Comparison of ENCODE assay signal across 19 mouse cellular contexts in genomic region chr6:148363162-148363561, GRCm38 (mm10).
A peak's percentile ranks its signal among the peaks of the same experiment; 100 is the strongest.
DNase-seq lines count a peak whose midpoint lies in the region; ATAC-seq lines count a peak whose summit lies in the region.
"Had no signal": no experiment of that assay in that cellular context is flagged by ENCODE, and none has a peak within 500 bp of the region (broad histone marks: within the 10 kb centered on the region; RNA-seq: fewer than 3 reads in every experiment).

No protein-coding gene starts in this region.

- H3K4me1 ChIP-seq in hindbrain, embryonic 14.5 days (replicated peaks; ENCODE audit: control insufficient read depth, insufficient read depth, low read length), result 0 out of 2 replicates have a peak, but pooled peaks cover 3% of the 10 kb centered on the region
- peaks cover 5% of the 10 kb centered on the region; the same call in 1 of the 2 replicates for H3K4me1 ChIP-seq in hindbrain, embryonic 12.5 days
- no peaks in the 10 kb centered on the region for H3K4me1 ChIP-seq in kidney, embryonic 14.5 days (ENCODE audit: control insufficient read depth, insufficient read depth, low read length)
- H3K4me1 ChIP-seq in midbrain, embryonic 11.5 days (ENCODE audit: control insufficient read depth, insufficient read depth, low read length), result peaks cover 2% of the 10 kb centered on the region; the same call in 1 of the 2 replicates
- H3K4me1 ChIP-seq in midbrain, embryonic 13.5 days (replicated peaks), result no peaks in the 10 kb centered on the region; the same call in 1 of the 2 replicates

- no peak overlapping the region for H3K4me3 ChIP-seq in hindbrain, embryonic 14.5 days (replicated peaks; ENCODE audit: low read length)
- H3K4me3 ChIP-seq in hindbrain, embryonic 12.5 days, result no peak overlapping the region
- H3K4me3 ChIP-seq in kidney, embryonic 14.5 days (ENCODE audit: low read length), result no peak overlapping the region
- H3K4me3 ChIP-seq in midbrain, embryonic 11.5 days (ENCODE audit: low read depth, low read length), result no peak overlapping the region
- no peak overlapping the region for H3K4me3 ChIP-seq in midbrain, embryonic 13.5 days (replicated peaks)
- H3K4me3 ChIP-seq: forebrain, embryonic 13.5 days; heart, embryonic 15.5 days; lung, embryonic 15.5 days; midbrain, embryonic 12.5 days; neural tube, embryonic 12.5 days had no signal

- no peak overlapping the region for H3K9ac ChIP-seq in hindbrain, embryonic 14.5 days
- H3K9ac ChIP-seq in hindbrain, embryonic 12.5 days, result no peak overlapping the region
- no peak overlapping the region for H3K9ac ChIP-seq in kidney, embryonic 14.5 days (ENCODE audit: low read depth, low read length)
- no peak overlapping the region for H3K9ac ChIP-seq in midbrain, embryonic 11.5 days (ENCODE audit: low read length)
- H3K9ac ChIP-seq in midbrain, embryonic 13.5 days (replicated peaks), result no peak overlapping the region
- H3K9ac ChIP-seq: forebrain, embryonic 13.5 days; heart, embryonic 15.5 days; liver, embryonic 14.5 days; lung, embryonic 15.5 days; midbrain, embryonic 12.5 days; neural tube, embryonic 12.5 days had no signal

- peak; percentile 21; the same call in 1 of the 2 replicates for ATAC-seq in hindbrain, embryonic 14.5 days (ENCODE audit: low FRiP score)
- ATAC-seq in hindbrain, embryonic 12.5 days (ENCODE audit: low FRiP score), result no peak
- ATAC-seq in kidney, embryonic 14.5 days (ENCODE audit: low FRiP score, low TSS enrichment), result no peak
- no peak for ATAC-seq in midbrain, embryonic 11.5 days (ENCODE audit: low FRiP score)
- no peak for ATAC-seq in midbrain, embryonic 13.5 days
- ATAC-seq: forebrain, embryonic 13.5 days; intestine, embryonic 16.5 days had no signal

- H3K9me3 ChIP-seq in hindbrain, embryonic 14.5 days (ENCODE audit: control insufficient read depth, low read length), result no peaks in the 10 kb centered on the region
- no peaks in the 10 kb centered on the region for H3K9me3 ChIP-seq in hindbrain, embryonic 12.5 days (replicated peaks)
- no peaks in the 10 kb centered on the region for H3K9me3 ChIP-seq in kidney, embryonic 14.5 days (ENCODE audit: control insufficient read depth, low read length)
- H3K9me3 ChIP-seq in midbrain, embryonic 11.5 days (ENCODE audit: control insufficient read depth, low read length), result no peaks in the 10 kb centered on the region
- H3K9me3 ChIP-seq in midbrain, embryonic 13.5 days, result no peaks in the 10 kb centered on the region
- H3K9me3 ChIP-seq: forebrain, embryonic 13.5 days; heart, embryonic 15.5 days; lung, embryonic 15.5 days; midbrain, embryonic 12.5 days; neural tube, embryonic 12.5 days had no signal

- H3K4me2 ChIP-seq in hindbrain, embryonic 14.5 days (replicated peaks), result no peak overlapping the region
- H3K4me2 ChIP-seq in hindbrain, embryonic 12.5 days (replicated peaks), result no peak overlapping the region
- H3K4me2 ChIP-seq in kidney, embryonic 14.5 days (replicated peaks; ENCODE audit: low read depth, low read length), result no peak overlapping the region
- no peak overlapping the region for H3K4me2 ChIP-seq in midbrain, embryonic 11.5 days
- no peak overlapping the region for H3K4me2 ChIP-seq in midbrain, embryonic 13.5 days (replicated peaks)
- H3K4me2 ChIP-seq: forebrain, embryonic 13.5 days; heart, embryonic 15.5 days; lung, embryonic 15.5 days; midbrain, embryonic 12.5 days; neural tube, embryonic 12.5 days had no signal

- H3K36me3 ChIP-seq in hindbrain, embryonic 14.5 days (replicated peaks; ENCODE audit: control insufficient read depth, insufficient read depth), result no peaks in the 10 kb centered on the region
- no peaks in the 10 kb centered on the region for H3K36me3 ChIP-seq in hindbrain, embryonic 12.5 days
- H3K36me3 ChIP-seq in kidney, embryonic 14.5 days (ENCODE audit: control insufficient read depth, insufficient read depth, low read length), result no peaks in the 10 kb centered on the region
- H3K36me3 ChIP-seq in midbrain, embryonic 11.5 days (ENCODE audit: control insufficient read depth, insufficient read depth, low read length), result no peaks in the 10 kb centered on the region
- H3K36me3 ChIP-seq in midbrain, embryonic 13.5 days, result no peaks in the 10 kb centered on the region
- H3K36me3 ChIP-seq: heart, embryonic 15.5 days; lung, embryonic 15.5 days; midbrain, embryonic 12.5 days; neural tube, embryonic 12.5 days had no signal

- H3K27me3 ChIP-seq in hindbrain, embryonic 14.5 days (ENCODE audit: control insufficient read depth, insufficient read depth, low read length), result no peaks in the 10 kb centered on the region
- H3K27me3 ChIP-seq in hindbrain, embryonic 12.5 days, result no peaks in the 10 kb centered on the region; the same call in 1 of the 2 replicates
- H3K27me3 ChIP-seq in kidney, embryonic 14.5 days (ENCODE audit: control insufficient read depth, insufficient read depth, low read length), result no peaks in the 10 kb centered on the region
- H3K27me3 ChIP-seq in midbrain, embryonic 11.5 days (ENCODE audit: control insufficient read depth, insufficient read depth, low read length), result no peaks in the 10 kb centered on the region
- no peaks in the 10 kb centered on the region for H3K27me3 ChIP-seq in midbrain, embryonic 13.5 days
- H3K27me3 ChIP-seq: forebrain, embryonic 13.5 days; heart, embryonic 15.5 days; lung, embryonic 15.5 days; midbrain, embryonic 12.5 days; neural tube, embryonic 12.5 days had no signal

- no peak for DNase-seq in hindbrain, embryonic 14.5 days (ENCODE audit: low spot score)
- peak; percentile 30 for DNase-seq in kidney, adult 9 months
- DNase-seq in midbrain, embryonic 11.5 days (ENCODE audit: low spot score, missing footprints), result peak; percentile 39
- DNase-seq in B cell, adult 2 months, result no peak
- DNase-seq: adrenal gland, postnatal 25 days; cerebellum, adult 9-10 months; gastrocnemius, postnatal 36 days; retina, postnatal 1 day; spleen, adult 18-20 months had no signal

- peak overlapping the region; percentile 26; the same call in 1 of the 2 replicates for H3K27ac ChIP-seq in hindbrain, embryonic 14.5 days
- H3K27ac ChIP-seq in hindbrain, embryonic 12.5 days, result no peak overlapping the region
- H3K27ac ChIP-seq in kidney, embryonic 14.5 days (ENCODE audit: low read depth, low read length), result no peak overlapping the region; the same call in 1 of the 2 replicates
- H3K27ac ChIP-seq in midbrain, embryonic 11.5 days (ENCODE audit: low read depth, low read length), result no peak overlapping the region
- no peak overlapping the region for H3K27ac ChIP-seq in midbrain, embryonic 13.5 days
- H3K27ac ChIP-seq: forebrain, embryonic 13.5 days; heart, embryonic 15.5 days; liver, embryonic 14.5 days; midbrain, embryonic 12.5 days; neural tube, embryonic 12.5 days had no signal

- WGBS in hindbrain, embryonic 14.5 days, result 79% methylated on average over 1 of the region's 1 CpGs
- WGBS in hindbrain, embryonic 12.5 days, result 79% methylated on average over 1 of the region's 1 CpGs
- 39% methylated on average over 1 of the region's 1 CpGs for WGBS in kidney, embryonic 14.5 days
- 97% methylated on average over 1 of the region's 1 CpGs for WGBS in midbrain, embryonic 11.5 days
- 96% methylated on average over 1 of the region's 1 CpGs for WGBS in midbrain, embryonic 13.5 days

Comparison
In these comparisons a context has a peak if more than half of its experiments do, and no peak if none do; other contexts are left out.
1. DNase-seq: peak in kidney, adult 9 months (single experiment) and midbrain, embryonic 11.5 days (single experiment); none in hindbrain, embryonic 14.5 days (single experiment) and B cell, adult 2 months (0 of 2).